Comparison of ENCODE assay signal across 15 mouse cellular contexts in the genomic region with DNA sequence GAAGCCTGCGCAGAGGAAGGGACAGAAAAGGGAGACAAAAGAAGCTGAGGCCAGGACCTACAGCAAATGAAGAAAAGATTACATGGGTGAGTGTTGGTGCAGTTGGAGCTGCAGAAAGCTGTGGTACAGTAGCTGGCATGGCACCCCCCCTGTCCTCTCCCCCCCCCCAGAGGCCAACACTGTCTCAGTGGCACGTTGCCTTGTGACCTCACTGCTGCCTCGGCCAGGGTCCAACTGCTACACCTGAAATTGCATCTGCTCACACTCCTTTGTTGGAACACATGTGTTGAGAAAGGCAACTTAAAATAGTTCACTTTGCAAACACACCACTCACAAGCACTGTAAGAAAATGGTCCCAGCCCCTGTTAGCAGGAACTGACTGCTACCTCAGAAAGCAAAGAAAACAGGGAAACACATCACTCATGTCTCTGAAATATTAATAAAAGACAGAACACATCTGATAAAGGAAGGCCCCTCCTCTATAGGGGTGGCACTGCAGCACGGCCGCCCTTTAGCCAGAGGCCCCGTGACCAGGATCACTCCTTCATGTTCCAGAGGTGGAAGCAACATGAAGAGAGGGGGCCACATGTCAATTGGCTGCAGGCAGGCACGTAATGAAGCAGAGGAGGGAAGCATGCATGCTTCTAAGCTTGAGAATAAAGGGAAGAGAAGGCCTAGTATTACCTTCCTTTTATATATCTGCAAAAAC.
A peak's percentile ranks its signal among the peaks of the same experiment; 100 is the strongest.
DNase-seq lines count a peak whose midpoint lies in the region; ATAC-seq and TF ChIP-seq lines count a peak whose summit lies in the region.
"Had no signal": no experiment of that assay in that cellular context is flagged by ENCODE, and none has a peak within 500 bp of the region (broad histone marks: within the 10 kb centered on the region; RNA-seq: fewer than 3 reads in every experiment).

No protein-coding gene starts in this region.

- no peak overlapping the region for H3K4me2 ChIP-seq in midbrain, embryonic 12.5 days (replicated peaks)
- H3K4me2 ChIP-seq in hindbrain, embryonic 13.5 days = no peak overlapping the region
- no peak overlapping the region for H3K4me2 ChIP-seq in limb, embryonic 12.5 days
- no peak overlapping the region for H3K4me2 ChIP-seq in lung, postnatal 0 days (replicated peaks; ENCODE audit: low read depth, low read length)
- H3K4me2 ChIP-seq: embryonic facial prominence, embryonic 13.5 days had no signal

- ATAC-seq in midbrain, embryonic 12.5 days (ENCODE audit: low FRiP score, low read depth) = no peak
- no peak for ATAC-seq in hindbrain, embryonic 13.5 days (ENCODE audit: low FRiP score)
- ATAC-seq in limb, embryonic 12.5 days (ENCODE audit: insufficient number of reproducible peaks, insufficient read depth, low FRiP score, low TSS enrichment, low read depth) = no peak
- ATAC-seq in lung, postnatal 0 days = no peak

- TF ChIP-seq CTCF in lung, postnatal 0 days (IDR thresholded peaks at IDR 0.05) = no peak

- no peaks in the 10 kb centered on the region for H3K27me3 ChIP-seq in midbrain, embryonic 12.5 days
- H3K27me3 ChIP-seq in midbrain, embryonic 10.5 days (ENCODE audit: low read depth, poor library complexity, severe bottlenecking) = no peaks in the 10 kb centered on the region; the same call in 1 of the 2 replicates
- no peaks in the 10 kb centered on the region for H3K27me3 ChIP-seq in hindbrain, embryonic 13.5 days
- no peaks in the 10 kb centered on the region for H3K27me3 ChIP-seq in limb, embryonic 12.5 days
- H3K27me3 ChIP-seq in lung, postnatal 0 days (replicated peaks; ENCODE audit: insufficient read depth, low read length) = no peaks in the 10 kb centered on the region
- H3K27me3 ChIP-seq: embryonic facial prominence, embryonic 13.5 days had no signal

- peak overlapping the region; percentile 74 for H3K27ac ChIP-seq in midbrain, embryonic 12.5 days (replicated peaks)
- H3K27ac ChIP-seq in midbrain, embryonic 10.5 days (replicated peaks) = no peak overlapping the region
- peak overlapping the region; percentile 91 for H3K27ac ChIP-seq in hindbrain, embryonic 13.5 days
- peak overlapping the region; percentile 78 for H3K27ac ChIP-seq in limb, embryonic 12.5 days
- H3K27ac ChIP-seq in lung, postnatal 0 days (ENCODE audit: low read length) = no peak overlapping the region
- H3K27ac ChIP-seq: embryonic facial prominence, embryonic 13.5 days; macrophage had no signal

- peak overlapping the region; percentile 16; the same call in 1 of the 2 replicates for H3K9ac ChIP-seq in midbrain, embryonic 12.5 days (replicated peaks)
- H3K9ac ChIP-seq in hindbrain, embryonic 13.5 days = peak overlapping the region; percentile 60
- no peak overlapping the region for H3K9ac ChIP-seq in limb, embryonic 12.5 days (replicated peaks)
- H3K9ac ChIP-seq in lung, postnatal 0 days (replicated peaks; ENCODE audit: low read depth) = no peak overlapping the region
- H3K9ac ChIP-seq: embryonic facial prominence, embryonic 13.5 days had no signal

- WGBS in midbrain, embryonic 12.5 days = 89% methylated on average over 7 of the region's 7 CpGs
- 80% methylated on average over 7 of the region's 7 CpGs for WGBS in midbrain, embryonic 10.5 days
- 68% methylated on average over 7 of the region's 7 CpGs for WGBS in hindbrain, embryonic 13.5 days
- 52% methylated on average over 7 of the region's 7 CpGs for WGBS in limb, embryonic 12.5 days
- 79% methylated on average over 7 of the region's 7 CpGs for WGBS in lung, postnatal 0 days

- H3K9me3 ChIP-seq in midbrain, embryonic 12.5 days = no peaks in the 10 kb centered on the region
- H3K9me3 ChIP-seq in midbrain, embryonic 10.5 days (replicated peaks) = no peaks in the 10 kb centered on the region
- H3K9me3 ChIP-seq in hindbrain, embryonic 13.5 days = no peaks in the 10 kb centered on the region
- H3K9me3 ChIP-seq in limb, embryonic 12.5 days = no peaks in the 10 kb centered on the region
- no peaks in the 10 kb centered on the region for H3K9me3 ChIP-seq in lung, postnatal 0 days (ENCODE audit: low read length)
- H3K9me3 ChIP-seq: embryonic facial prominence, embryonic 13.5 days; G1E had no signal

- no peak for TF ChIP-seq EP300 in lung, postnatal 0 days (IDR thresholded peaks at IDR 0.05)

- no peak overlapping the region for H3K4me3 ChIP-seq in midbrain, embryonic 12.5 days
- H3K4me3 ChIP-seq in midbrain, embryonic 10.5 days = no peak overlapping the region
- no peak overlapping the region for H3K4me3 ChIP-seq in hindbrain, embryonic 13.5 days
- no peak overlapping the region for H3K4me3 ChIP-seq in limb, embryonic 12.5 days (replicated peaks)
- no peak overlapping the region for H3K4me3 ChIP-seq in lung, postnatal 0 days (ENCODE audit: low read depth, low read length)
- H3K4me3 ChIP-seq: embryonic facial prominence, embryonic 13.5 days had no signal

- no peak for DNase-seq in midbrain, embryonic 10.5 days (ENCODE audit: low spot score)
- DNase-seq in frontal cortex, postnatal 14 days (ENCODE audit: low spot score in 2 of 2) = no peak
- DNase-seq in lung, postnatal 0 days (ENCODE audit: low spot score) = no peak
- no peak for DNase-seq in spleen, postnatal 36 days (ENCODE audit: low spot score in 2 of 2)
- DNase-seq: adrenal gland, postnatal 36 days; cerebellum, postnatal 36 days; kidney, postnatal 4 days; lung, adult 18-20 months; retina, postnatal 1 day had no signal

- peaks cover 12% of the 10 kb centered on the region; the same call in 1 of the 2 replicates for H3K36me3 ChIP-seq in midbrain, embryonic 12.5 days
- H3K36me3 ChIP-seq in midbrain, embryonic 10.5 days = peaks cover 8% of the 10 kb centered on the region
- H3K36me3 ChIP-seq in hindbrain, embryonic 13.5 days = peaks cover 15% of the 10 kb centered on the region
- peaks cover 14% of the 10 kb centered on the region for H3K36me3 ChIP-seq in limb, embryonic 12.5 days
- no peaks in the 10 kb centered on the region for H3K36me3 ChIP-seq in lung, postnatal 0 days (ENCODE audit: insufficient read depth, low read length)
- H3K36me3 ChIP-seq: G1E had no signal

- peaks cover 47% of the 10 kb centered on the region for H3K4me1 ChIP-seq in midbrain, embryonic 12.5 days
- H3K4me1 ChIP-seq in midbrain, embryonic 10.5 days = peaks cover 42% of the 10 kb centered on the region
- peaks cover 68% of the 10 kb centered on the region for H3K4me1 ChIP-seq in hindbrain, embryonic 13.5 days (replicated peaks)
- peaks cover 62% of the 10 kb centered on the region for H3K4me1 ChIP-seq in limb, embryonic 12.5 days (replicated peaks)
- no peaks in the 10 kb centered on the region; the same call in 1 of the 2 replicates for H3K4me1 ChIP-seq in lung, postnatal 0 days (ENCODE audit: insufficient read depth, low read depth, low read length)

Comparison
In these comparisons a context has a peak if more than half of its experiments do, and no peak if none do; other contexts are left out.
1. H3K27ac ChIP-seq: peak in midbrain, embryonic 12.5 days (single experiment), hindbrain, embryonic 13.5 days (single experiment) and limb, embryonic 12.5 days (single experiment); none in midbrain, embryonic 10.5 days (single experiment) and lung, postnatal 0 days (single experiment).
2. H3K9ac ChIP-seq: peak in midbrain, embryonic 12.5 days (single experiment) and hindbrain, embryonic 13.5 days (single experiment); none in limb, embryonic 12.5 days (single experiment) and lung, postnatal 0 days (single experiment).